Mouse (Mus musculus): ENCODE measurements at regions not wholly inside any gene's neighbourhood (a gene's known extent, or its start where the extent isn't known, plus 50 kb on each side); places are given as distances from the start of the nearest gene placed in this dataset.

DNA sequence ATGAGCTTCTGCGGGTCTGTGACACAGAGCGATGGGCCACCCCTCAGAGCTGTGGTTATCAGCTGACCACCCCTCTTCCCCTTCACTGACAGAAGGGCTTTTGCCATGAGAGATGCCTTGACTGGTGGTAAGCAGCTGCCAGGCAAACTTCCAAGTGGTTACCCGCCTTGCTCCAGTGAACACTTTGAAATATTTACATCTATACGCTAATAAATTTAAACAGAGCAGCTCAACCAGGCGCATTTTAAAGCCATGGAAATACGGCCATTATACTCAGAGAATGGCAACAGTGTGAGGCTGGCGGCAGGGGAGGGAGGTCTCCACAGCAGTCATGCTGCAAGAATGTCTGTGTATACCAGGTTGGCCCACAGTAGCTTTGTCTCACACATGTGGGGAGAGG, 53.8 kb upstream of the Lrig3 start:
- TF ChIP-seq CTCF (IDR thresholded peaks at IDR 0.05; ENCODE audit: borderline replicate concordance, insufficient read depth, low read depth, low read length) (no peak), POLR2A (IDR thresholded peaks at IDR 0.05; ENCODE audit: borderline replicate concordance, insufficient read depth, low read length) (no peak)
